Mouse (Mus musculus) liver, adult 2 months (tissue): ENCODE measurements around the gene Pcnx2.

Experiments used
- CTCF ChIP-seq: fragments of 200-500 bp; IDR thresholded peaks from 2 replicates; pipeline ENCODE4 v1.5.1; 2011; ENCODE audit warnings: low read depth, low read length, control low read depth
- POLR2A ChIP-seq: fragments of 200-500 bp; IDR thresholded peaks from 2 replicates; pipeline ENCODE4 v1.6.1; 2011; ENCODE audit warnings: low read length, control low read depth; ENCODE audit not compliant: insufficient read depth; ENCODE audit errors: extremely low read depth

DNA sequence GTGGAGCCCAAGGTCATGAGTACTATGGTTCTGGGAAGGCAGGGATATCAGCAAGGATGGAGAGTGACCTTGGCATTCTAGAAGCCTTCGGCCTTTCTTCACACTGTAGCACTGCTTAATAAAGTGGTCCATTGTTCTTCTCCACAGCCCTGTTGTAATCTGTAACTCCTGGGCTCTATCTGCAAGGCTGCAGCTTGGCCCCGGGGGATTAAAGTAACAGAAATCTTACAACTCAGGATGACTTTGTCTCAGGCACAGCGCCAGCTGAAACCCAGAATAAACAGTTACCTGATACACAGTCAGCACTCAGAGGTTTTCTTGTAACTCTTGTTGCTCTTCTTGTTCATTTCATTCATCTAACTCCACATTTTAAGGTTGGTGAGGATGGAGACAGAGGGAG, 4.4 kb upstream of the Pcnx2 start:
- no peak for TF ChIP-seq CTCF
- no peak for TF ChIP-seq POLR2A
